Mouse (Mus musculus) liver, embryonic 15.5 days (tissue): ENCODE results near the gene Mov10. TPM values are rescaled to one million over a fixed set of nuclear protein-coding genes. Genes with fewer than 3 reads are reported as not detected.

ENCODE experiments used
- ATAC-seq: fragments of 200-750 bp; cut with Nextera tagmentation; 2 replicates; pipeline ENCODE4 v1.8.0; 2017; ENCODE audit warnings: moderate number of reproducible peaks, mild to moderate bottlenecking, moderate library complexity; ENCODE audit not compliant: insufficient read depth
- H3K27ac ChIP-seq: fragments of 300-500 bp; sonication (generic); replicated peaks from 2 replicates; pipeline ENCODE4 v1.5.1; 2015; ENCODE audit warnings: mild to moderate bottlenecking, inconsistent platforms
- H3K27me3 ChIP-seq: fragments of 300-500 bp; sonication (generic); 2 replicates; pipeline ENCODE4 v1.6.1; 2015; ENCODE audit warnings: mild to moderate bottlenecking, inconsistent platforms
- H3K36me3 ChIP-seq: fragments of 300-500 bp; sonication (generic); replicated peaks from 2 replicates; pipeline ENCODE4 v1.6.1; 2015; ENCODE audit warnings: moderate library complexity, mild to moderate bottlenecking, inconsistent platforms
- H3K4me1 ChIP-seq: fragments of 300-500 bp; sonication (generic); replicated peaks from 2 replicates; pipeline ENCODE4 v1.6.1; 2015; ENCODE audit warnings: inconsistent platforms
- H3K4me2 ChIP-seq: fragments of 300-500 bp; sonication (generic); 2 replicates; pipeline ENCODE4 v1.6.1; 2015; ENCODE audit warnings: moderate library complexity, mild to moderate bottlenecking, inconsistent platforms
- H3K4me3 ChIP-seq: fragments of 300-500 bp; sonication (generic); replicated peaks from 2 replicates; pipeline ENCODE4 v1.5.1; 2015; ENCODE audit warnings: mild to moderate bottlenecking, inconsistent platforms
- H3K9ac ChIP-seq: fragments of 300-500 bp; sonication (generic); 2 replicates; pipeline ENCODE4 v1.6.1; 2015; ENCODE audit warnings: moderate library complexity, mild to moderate bottlenecking, inconsistent platforms
- H3K9me3 ChIP-seq: fragments of 300-500 bp; sonication (generic); replicated peaks from 2 replicates; pipeline ENCODE4 v1.6.1; 2016; ENCODE audit warnings: inconsistent platforms
- WGBS: fragments of 180-500 bp; shearing (Covaris S2); methylation state at CpG from one replicate; pipeline ENCODE4 v1.1.7; 2015; ENCODE audit warnings: mixed read lengths; ENCODE audit not compliant: insufficient replicate concordance; 5-methylcytosine and 5-hydroxymethylcytosine counted together
- polyA plus RNA-seq: library from polyadenylated mRNA; unstranded; fragments of >200 nt; fragmentation: Nextera tagmentation; extraction: Ambion mirVana; gene quantifications from 2 replicates; pipeline ENCODE4 v1.2.1, GENCODE M21; 2015

Mov10 gene
- polyA plus RNA-seq, 1 experiment from 2014 or later = 27.6 TPM

DNA sequence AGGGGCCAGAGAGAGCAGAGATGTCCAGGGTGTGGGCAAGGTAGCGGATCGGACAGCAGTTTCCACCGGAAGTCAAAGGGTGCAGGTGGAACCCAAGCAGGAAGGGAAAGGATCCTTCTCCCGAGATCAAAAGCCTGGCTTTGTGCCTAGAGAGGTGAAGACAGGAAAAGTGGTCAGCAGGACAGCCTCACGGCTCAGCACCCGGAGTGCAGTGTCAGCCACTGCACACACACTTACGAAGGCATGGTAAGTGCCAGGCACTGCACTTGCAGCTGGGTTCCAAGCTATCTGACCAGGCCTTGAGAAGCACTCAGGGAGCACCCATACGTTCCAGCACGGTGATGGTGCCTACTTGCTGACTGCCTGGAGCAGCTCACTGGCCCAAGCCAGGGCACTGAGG is 12.8 kb downstream of the Mov10 start:
- Histone ChIP-seq H3K4me3 (no peak overlapping the region), H3K27me3 (no peaks in the 10 kb centered on the region), H3K4me1 (no peaks in the 10 kb centered on the region), H3K36me3 (peaks cover 31% of the 10 kb centered on the region), H3K9me3 (no peaks in the 10 kb centered on the region), H3K27ac (no peak overlapping the region), H3K9ac (no peak overlapping the region), H3K4me2 (no peak overlapping the region)
- ATAC-seq = no peak
- WGBS = 75% methylated on average over 9 of the region's 9 CpGs

DNA sequence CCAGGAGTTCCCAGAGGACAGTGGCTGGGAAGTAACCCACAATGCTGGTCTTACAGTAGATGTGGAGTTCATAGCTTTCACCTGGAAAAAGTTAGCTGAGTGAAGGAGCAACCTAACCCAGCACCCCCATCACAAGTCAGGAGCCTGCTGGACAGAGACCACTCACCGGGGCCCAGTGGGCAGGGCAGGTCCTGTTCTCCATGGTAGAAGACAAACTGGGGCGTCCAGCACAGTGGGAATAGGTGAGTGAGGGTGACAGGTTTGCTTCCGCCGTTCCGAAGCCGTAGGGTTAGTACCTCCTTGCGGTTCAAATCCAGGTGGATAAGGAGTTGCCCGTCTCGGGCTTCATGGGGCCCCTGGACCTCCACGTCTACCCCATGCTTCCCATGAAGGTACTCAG is 14.1 kb downstream of the Mov10 start:
- Histone ChIP-seq H3K4me1 (no peaks in the 10 kb centered on the region), H3K4me2 (no peak overlapping the region), H3K9me3 (no peaks in the 10 kb centered on the region), H3K27me3 (no peaks in the 10 kb centered on the region), H3K27ac (no peak overlapping the region), H3K4me3 (no peak overlapping the region), H3K9ac (no peak overlapping the region), H3K36me3 (peaks cover 43% of the 10 kb centered on the region)
- WGBS = 84% methylated on average over 10 of the region's 10 CpGs
- no peak for ATAC-seq

DNA sequence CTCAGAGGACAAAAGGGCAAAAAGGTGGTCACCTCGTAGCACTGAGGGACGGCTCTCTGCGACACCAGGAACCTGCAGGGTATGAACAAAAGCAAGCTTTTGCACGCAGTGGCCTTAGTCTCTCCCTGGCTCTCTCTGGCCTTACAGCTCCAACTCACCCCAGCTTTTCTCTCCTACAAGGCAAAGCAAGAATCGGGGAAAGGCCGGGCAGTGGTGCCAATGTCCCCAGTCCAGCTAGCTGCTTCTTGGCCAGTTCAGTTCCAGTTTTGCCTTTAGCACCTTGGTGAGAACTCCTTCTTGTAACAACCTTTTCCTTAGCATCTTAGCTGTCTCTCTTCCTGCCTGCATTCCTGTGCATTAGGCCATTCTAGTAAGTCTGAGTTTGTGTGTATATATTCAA is 16.9 kb downstream of the Mov10 start:
- Histone ChIP-seq H3K9me3 (no peaks in the 10 kb centered on the region), H3K27me3 (no peaks in the 10 kb centered on the region), H3K9ac (no peak overlapping the region), H3K27ac (no peak overlapping the region), H3K4me3 (no peak overlapping the region), H3K4me1 (peaks cover 9% of the 10 kb centered on the region), H3K4me2 (no peak overlapping the region), H3K36me3 (peaks cover 58% of the 10 kb centered on the region)
- WGBS = 72% methylated on average over 6 of the region's 6 CpGs
- ATAC-seq = no peak

DNA sequence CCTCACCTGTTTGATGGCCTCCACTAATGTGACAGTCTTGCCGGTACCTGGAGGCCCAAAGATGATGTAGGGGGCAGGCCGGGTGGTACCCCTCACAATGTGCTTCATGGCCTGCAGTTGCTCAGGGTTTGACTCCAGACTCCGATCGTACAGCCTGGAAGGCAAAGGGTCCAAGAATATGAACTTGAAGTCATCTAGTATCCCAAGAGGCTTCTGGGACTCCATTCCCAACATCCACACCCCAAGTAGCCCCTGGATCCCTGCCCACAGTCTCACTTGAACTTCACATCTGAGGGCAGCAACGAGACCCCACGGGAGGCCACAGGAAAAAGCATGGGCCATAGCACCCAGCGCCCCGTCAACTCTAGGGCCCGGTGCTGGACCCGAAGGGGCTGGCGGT is 17.7 kb downstream of the Mov10 start:
- Histone ChIP-seq H3K9ac (no peak overlapping the region), H3K36me3 (peaks cover 62% of the 10 kb centered on the region), H3K9me3 (no peaks in the 10 kb centered on the region), H3K4me2 (no peak overlapping the region), H3K4me3 (no peak overlapping the region), H3K27ac (no peak overlapping the region), H3K4me1 (peaks cover 15% of the 10 kb centered on the region), H3K27me3 (no peaks in the 10 kb centered on the region)
- WGBS = 84% methylated on average over 11 of the region's 11 CpGs
- ATAC-seq = no peak

DNA sequence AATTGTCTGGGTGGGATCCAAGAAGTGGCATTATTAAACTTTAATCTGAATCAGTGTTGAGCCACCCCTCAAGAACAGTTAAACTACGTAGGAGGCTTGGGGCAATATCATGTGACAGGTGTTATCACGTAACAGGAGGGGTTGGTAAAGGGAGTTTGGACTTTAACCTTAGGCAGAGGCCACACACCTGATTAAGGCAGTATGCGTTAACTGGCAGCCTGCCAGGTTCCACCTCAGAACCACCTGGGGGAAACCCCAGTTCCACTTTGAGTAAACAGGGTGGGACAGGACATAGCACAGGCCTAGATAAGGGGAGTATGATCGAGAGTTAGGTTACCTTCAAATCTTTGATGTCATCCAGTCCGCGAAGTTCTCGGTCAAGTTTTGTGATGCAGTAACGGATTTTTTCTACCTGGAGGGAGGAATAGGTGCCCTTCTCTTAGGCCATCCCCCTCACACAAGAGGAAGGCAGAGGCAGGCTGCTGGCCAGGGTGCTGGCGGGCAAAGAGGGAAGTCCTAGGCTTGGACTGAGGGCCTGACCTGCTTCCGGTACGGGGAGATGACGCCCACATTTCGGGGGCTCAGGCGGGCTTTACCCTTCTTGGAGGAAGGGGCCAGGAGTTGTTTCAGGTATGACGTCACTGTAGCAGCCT is 21.8 kb downstream of the Mov10 start:
- Histone ChIP-seq H3K4me3 (no peak overlapping the region), H3K9me3 (no peaks in the 10 kb centered on the region), H3K27ac (0 out of 2 replicates have a peak overlapping the region, but pooled peaks have one; percentile 5), H3K4me2 (no peak overlapping the region), H3K4me1 (peaks cover 43% of the 10 kb centered on the region), H3K36me3 (peaks cover 48% of the 10 kb centered on the region), H3K9ac (no peak overlapping the region), H3K27me3 (no peaks in the 10 kb centered on the region)
- 62% methylated on average over 15 of the region's 15 CpGs for WGBS
- ATAC-seq = peak; percentile 66

DNA sequence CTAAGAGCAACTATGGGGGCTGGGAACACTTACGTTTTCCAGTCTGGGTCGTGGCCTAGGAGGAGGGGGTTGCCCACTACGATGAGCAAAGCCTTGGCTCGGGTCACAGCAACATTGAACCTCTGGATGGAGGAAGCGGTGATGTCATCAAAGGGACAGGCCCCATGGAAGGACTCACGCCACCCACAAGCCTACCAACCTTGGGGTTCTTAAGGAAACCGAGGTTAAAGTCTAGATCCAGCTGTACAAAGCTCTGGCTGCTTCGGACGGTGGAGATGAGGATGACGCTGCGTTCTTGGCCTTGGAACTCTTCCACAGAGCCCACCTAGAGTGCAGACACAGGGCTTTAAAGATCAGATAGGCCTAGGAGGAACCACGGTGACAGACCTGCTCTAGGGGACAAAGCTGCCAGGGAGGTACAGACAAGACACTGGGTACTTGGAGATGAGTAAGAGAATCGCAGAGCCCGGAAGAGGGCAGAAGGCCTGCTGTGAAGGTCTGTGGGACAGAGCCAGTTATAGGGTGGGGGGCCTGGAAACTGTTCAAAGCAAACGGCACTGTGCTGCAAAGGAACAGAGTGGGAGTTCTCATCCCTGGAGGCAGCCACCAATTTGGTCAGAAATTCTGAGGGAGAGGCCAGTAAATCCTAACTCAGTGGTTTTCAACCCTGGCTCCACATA is 22.6 kb downstream of the Mov10 start:
- Histone ChIP-seq H3K4me3 (no peak overlapping the region), H3K36me3 (peaks cover 41% of the 10 kb centered on the region), H3K4me2 (no peak overlapping the region), H3K27ac (0 out of 2 replicates have a peak overlapping the region, but pooled peaks have one; percentile 29), H3K9ac (no peak overlapping the region), H3K4me1 (peaks cover 46% of the 10 kb centered on the region), H3K9me3 (no peaks in the 10 kb centered on the region), H3K27me3 (peaks cover under 1% of the 10 kb centered on the region; the same call in 1 of the 2 replicates)
- WGBS = 64% methylated on average over 15 of the region's 15 CpGs
- no peak for ATAC-seq

DNA sequence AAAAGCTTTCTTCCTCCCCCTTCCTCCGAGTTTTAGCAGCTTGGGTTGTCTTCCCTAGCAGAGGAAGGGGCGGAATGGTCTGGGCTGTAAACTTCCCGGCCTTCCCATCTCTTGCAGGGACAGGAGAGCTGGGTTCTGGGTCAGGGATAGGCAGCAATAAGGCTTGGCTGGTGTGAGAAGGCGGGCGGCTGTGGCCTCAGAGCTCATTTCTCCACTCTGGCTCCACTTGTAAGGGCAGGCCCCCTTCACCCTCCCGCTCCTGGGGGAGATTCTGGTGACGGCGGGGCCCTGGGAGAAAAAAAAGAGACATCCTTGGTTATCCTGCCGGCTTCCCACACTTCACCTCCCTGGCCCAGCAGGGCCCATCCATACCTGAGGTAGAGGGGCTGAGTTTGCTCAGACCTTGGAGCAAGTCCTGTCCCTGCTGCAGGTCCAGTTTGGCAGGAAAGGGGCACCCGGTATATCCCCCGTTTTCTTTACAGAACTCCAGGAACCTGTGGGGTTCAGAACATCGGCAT is 23.4 kb downstream of the Mov10 start:
- Histone ChIP-seq H3K4me3 (no peak overlapping the region), H3K9ac (no peak overlapping the region), H3K4me1 (peaks cover 54% of the 10 kb centered on the region), H3K4me2 (no peak overlapping the region), H3K27ac (no peak overlapping the region), H3K9me3 (no peaks in the 10 kb centered on the region), H3K36me3 (peaks cover 34% of the 10 kb centered on the region), H3K27me3 (peaks cover 7% of the 10 kb centered on the region)
- ATAC-seq = no peak
- 65% methylated on average over 12 of the region's 12 CpGs for WGBS

DNA sequence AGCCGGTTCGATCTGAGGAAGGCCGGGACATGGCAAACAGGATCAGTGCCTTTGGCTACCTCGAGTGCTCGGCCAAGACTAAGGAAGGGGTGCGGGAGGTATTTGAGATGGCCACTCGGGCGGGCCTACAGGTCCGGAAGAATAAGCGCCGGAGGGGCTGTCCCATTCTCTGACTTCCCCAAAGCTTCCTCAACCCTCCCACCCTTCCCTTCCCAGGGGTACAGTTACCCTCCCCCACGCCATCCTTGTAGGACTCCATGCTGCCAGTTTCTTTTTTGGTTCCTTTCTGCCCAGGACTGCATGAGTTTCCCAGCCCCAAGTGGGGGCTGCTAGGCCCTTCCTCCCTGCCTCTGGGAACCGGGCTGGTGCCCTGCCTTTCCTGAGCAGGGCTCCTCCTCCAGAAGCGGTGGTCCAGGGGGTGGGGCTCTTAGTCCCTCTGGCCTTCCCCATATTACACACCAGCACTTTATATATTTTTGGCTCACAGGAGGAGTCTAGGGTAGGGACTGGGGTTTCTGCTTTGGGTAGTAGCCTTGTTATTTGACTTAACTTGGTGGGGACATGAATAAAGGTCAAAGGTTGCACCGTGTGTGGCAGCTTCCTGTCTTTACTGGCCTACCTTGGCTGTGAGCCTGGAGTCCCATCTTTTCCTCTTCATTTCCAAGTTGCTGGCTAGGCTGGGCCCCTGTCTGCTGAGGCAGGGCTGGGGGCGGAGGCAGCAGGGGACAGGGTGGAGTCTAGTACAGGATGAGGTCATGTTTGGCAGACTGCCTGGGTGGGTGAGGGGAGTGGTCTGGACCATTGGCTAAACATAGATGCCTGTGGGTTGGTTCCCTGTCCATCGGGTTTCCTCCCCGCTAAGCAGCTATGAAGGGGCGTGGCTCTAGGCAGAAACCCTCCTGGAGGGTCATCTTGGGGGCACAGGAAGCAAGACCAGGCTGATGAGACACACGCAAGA is 24.2 kb downstream of the Mov10 start:
- 46% methylated on average over 20 of the region's 20 CpGs for WGBS
- peak; percentile 57 for ATAC-seq
- H3K36me3 ChIP-seq = peaks cover 26% of the 10 kb centered on the region
- peaks cover 16% of the 10 kb centered on the region for H3K27me3 ChIP-seq
- H3K4me2 ChIP-seq = no peak overlapping the region
- peaks cover 57% of the 10 kb centered on the region for H3K4me1 ChIP-seq
- H3K9ac ChIP-seq = no peak overlapping the region
- no peaks in the 10 kb centered on the region for H3K9me3 ChIP-seq
- no peak overlapping the region for H3K4me3 ChIP-seq
- H3K27ac ChIP-seq = peak overlapping the region; percentile 41; the same call in 1 of the 2 replicates

DNA sequence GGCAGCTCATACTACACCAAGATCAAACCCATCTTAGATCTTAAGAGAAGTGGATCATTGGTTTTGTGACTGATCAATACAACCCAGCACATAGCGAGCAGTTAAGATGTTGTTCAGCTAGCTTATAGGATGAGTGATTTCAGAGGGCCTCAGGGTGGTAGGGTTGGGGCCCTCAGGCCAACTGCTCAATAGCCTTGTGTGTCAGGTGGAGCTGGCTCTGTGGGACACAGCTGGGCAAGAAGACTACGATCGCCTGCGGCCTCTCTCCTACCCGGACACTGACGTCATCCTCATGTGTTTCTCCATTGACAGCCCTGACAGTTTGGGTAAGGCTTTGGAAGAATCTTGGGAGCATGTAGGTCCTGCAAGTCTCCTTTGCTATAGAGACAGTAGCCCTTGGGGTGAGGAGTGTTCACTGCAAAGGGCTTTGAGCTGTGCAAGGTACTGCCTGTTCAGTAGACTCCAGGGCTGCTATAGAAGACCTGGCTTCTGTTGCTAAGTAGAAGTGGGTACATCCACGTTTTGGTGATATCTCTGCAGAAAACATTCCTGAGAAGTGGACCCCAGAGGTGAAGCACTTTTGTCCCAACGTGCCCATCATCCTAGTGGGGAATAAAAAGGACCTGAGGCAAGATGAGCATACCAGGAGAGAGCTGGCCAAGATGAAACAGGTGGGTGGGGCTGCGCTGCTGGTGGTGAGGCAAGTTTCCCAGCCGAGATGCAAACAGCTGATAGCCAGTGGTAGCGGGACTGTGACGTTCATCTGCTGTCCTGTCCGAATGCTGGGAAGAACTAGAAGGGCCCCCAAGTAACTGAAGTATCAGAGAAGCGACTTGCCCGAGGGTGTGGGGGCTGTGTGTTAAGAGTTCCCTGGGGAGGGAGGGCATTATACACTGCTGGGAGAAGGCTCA is 25.7 kb downstream of the Mov10 start:
- Histone ChIP-seq H3K27ac (no peak overlapping the region), H3K9me3 (no peaks in the 10 kb centered on the region), H3K4me2 (no peak overlapping the region), H3K9ac (no peak overlapping the region), H3K4me1 (peaks cover 57% of the 10 kb centered on the region), H3K36me3 (peaks cover 23% of the 10 kb centered on the region), H3K27me3 (peaks cover 31% of the 10 kb centered on the region), H3K4me3 (no peak overlapping the region)
- no peak for ATAC-seq
- WGBS = 43% methylated on average over 15 of the region's 15 CpGs

DNA sequence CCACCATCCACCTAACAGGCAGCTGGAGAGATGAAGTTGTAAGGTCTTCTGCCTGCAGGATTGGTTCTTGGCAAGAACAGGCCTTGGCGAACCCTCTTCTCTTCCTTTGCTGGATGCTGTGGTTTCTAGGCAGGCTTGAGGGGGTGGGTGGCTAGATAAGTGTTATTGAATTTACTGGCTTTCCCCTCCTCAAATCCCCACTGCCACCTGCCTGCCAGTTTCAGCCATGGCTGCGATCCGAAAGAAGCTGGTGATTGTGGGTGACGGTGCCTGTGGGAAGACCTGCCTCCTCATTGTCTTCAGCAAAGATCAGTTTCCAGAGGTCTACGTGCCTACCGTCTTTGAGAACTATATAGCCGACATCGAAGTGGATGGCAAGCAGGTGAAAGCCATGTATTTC is 26.7 kb downstream of the Mov10 start:
- Histone ChIP-seq H3K4me2 (no peak overlapping the region), H3K27ac (no peak overlapping the region), H3K9me3 (no peaks in the 10 kb centered on the region), H3K4me3 (no peak overlapping the region), H3K4me1 (peaks cover 50% of the 10 kb centered on the region), H3K27me3 (peaks cover 41% of the 10 kb centered on the region), H3K36me3 (peaks cover 14% of the 10 kb centered on the region), H3K9ac (no peak overlapping the region)
- WGBS = 74% methylated on average over 8 of the region's 8 CpGs
- ATAC-seq = no peak
